Mouse (Mus musculus) cerebellum, adult 18-20 months (tissue): Measurements from ENCODE around the gene Gm21789.
"Not testable (repeated sequence)": the region's sequence is repeated elsewhere in the genome, so short reads cannot be mapped to it uniquely, and the experiment has no call there.

Experiments
- DNase-seq, 2 experiments: peaks; one replicate each; pipeline ENCODE4 v3.0.0; 2021

Gm21789 gene

DNA sequence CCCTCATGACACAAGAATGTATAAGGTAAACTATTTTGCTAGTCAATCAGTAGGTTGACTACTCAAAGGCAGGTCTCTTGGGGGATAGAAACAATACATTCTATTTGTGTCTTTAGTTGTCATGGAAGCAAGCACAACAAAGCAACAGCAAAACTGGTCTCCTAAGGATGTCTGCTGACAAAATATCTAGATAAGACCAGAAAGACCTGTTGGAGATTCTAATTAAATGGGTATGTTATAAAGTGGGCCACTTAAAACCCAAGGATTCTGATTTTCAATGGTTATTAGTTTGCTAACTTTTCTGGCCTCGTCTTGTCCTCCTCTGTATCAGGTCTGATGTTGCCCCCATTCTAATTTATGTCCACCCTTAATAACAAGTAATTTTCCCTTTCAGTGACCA, at the start of gene Gm21789:
Gene Gm21789 (plus strand): TSS at position 301 of the 400 bp plus-strand sequence.
- DNase-seq: not testable (repeated sequence)

DNA sequence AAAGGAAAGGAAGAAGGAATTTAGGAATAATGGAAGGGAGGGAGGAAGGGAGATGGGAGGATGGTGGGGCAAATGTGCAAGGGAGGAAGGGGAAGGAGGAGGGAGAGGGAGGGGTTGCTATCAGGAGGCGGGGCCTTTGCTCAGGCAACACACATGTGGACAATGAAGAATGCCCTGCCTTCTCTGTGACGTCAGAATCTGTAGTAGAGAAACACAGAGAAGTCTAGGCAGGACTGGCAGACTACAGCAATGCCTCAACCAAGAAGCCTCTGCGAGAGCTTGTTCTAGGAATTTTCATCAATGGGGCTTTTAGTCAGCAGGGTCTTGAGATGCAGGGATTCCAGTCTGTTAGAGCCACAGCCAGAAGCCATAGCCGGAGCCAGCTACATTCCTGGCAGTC, 47.2 kb upstream of the Gm21789 start, which contains the start of gene Btbd35f30:
Gene Btbd35f30 (plus strand): TSS at position 301 of the 400 bp plus-strand sequence.
- not testable (repeated sequence) for DNase-seq

DNA sequence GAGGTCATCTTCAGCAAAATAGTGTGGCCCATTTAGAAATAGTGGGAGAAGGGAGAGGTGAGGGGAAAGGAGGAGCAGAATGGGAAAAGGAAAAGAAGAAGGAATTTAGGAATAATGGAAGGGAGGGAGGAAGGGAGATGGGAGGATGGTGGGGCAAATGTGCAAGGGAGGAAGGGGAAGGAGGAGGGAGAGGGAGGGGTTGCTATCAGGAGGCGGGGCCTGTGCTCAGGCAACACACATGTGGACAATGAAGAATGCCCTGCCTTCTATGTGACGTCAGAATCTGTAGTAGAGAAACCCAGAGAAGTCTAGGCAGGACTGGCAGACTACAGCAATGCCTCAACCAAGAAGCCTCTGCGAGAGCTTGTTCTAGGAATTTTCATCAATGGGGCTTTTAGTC, 32.0 kb downstream of the Gm21789 start, which contains the start of gene Btbd35f5:
Gene Btbd35f5 (plus strand): TSS at position 301 of the 400 bp plus-strand sequence.
- DNase-seq: not testable (repeated sequence)
